Mouse (Mus musculus): ENCODE measurements around the gene Tgoln1. TPM values are rescaled to one million over a fixed set of nuclear protein-coding genes. Genes with fewer than 3 reads are reported as not detected.

The Tgoln1 gene
- polyA plus RNA-seq, 1 experiment: 10.2 TPM

- Histone ChIP-seq H3K79me2 (ENCODE audit: control insufficient read depth, insufficient read depth) (no peaks in the 10 kb centered on the region), H3K27me3 (ENCODE audit: control insufficient read depth, insufficient read depth, insufficient read length) (no peaks in the 10 kb centered on the region), H3K79me3 (ENCODE audit: low read depth) (no peaks in the 10 kb centered on the region), H3K4me3 (ENCODE audit: insufficient read depth, poor library complexity, severe bottlenecking) (no peak overlapping the region), H3ac (ENCODE audit: control insufficient read depth, insufficient read length, low read depth) (no peak overlapping the region), H3K36me3 (ENCODE audit: control insufficient read depth, insufficient read depth) (peaks cover 65% of the 10 kb centered on the region)
- TF ChIP-seq MYOD1 (IDR thresholded peaks at IDR 0.05; ENCODE audit: control insufficient read depth, insufficient read length, low read depth) (no peak), FOSL1 (IDR thresholded peaks at IDR 0.05; ENCODE audit: insufficient read depth, low read length, poor library complexity, severe bottlenecking) (no peak), MAX (IDR thresholded peaks at IDR 0.05) (no peak), USF1 (IDR thresholded peaks at IDR 0.05; ENCODE audit: low read depth) (no peak), CEBPB (IDR thresholded peaks at IDR 0.05; ENCODE audit: low read depth) (no peak)
Observed at GRCm38 (mm10) chr6:72607676-72608075, 9.1 kb downstream of the Tgoln1 start.

GRCm38 (mm10) chr6:72607060-72607459 is 9.7 kb downstream of the Tgoln1 start:
- no peak overlapping the region for H3ac ChIP-seq (ENCODE audit: control insufficient read depth, insufficient read length, low read depth)
- H3K79me2 ChIP-seq (ENCODE audit: control insufficient read depth, insufficient read depth): no peaks in the 10 kb centered on the region
- H3K79me3 ChIP-seq (ENCODE audit: low read depth): no peaks in the 10 kb centered on the region
- H3K27me3 ChIP-seq (ENCODE audit: control insufficient read depth, insufficient read depth, insufficient read length): no peaks in the 10 kb centered on the region
- H3K36me3 ChIP-seq (ENCODE audit: control insufficient read depth, insufficient read depth): peaks cover 65% of the 10 kb centered on the region
- TF ChIP-seq MYOG (IDR thresholded peaks at IDR 0.05; ENCODE audit: control insufficient read depth, extremely low read depth, insufficient read length) (no peak), MAX (IDR thresholded peaks at IDR 0.05) (no peak), MYOD1 (IDR thresholded peaks at IDR 0.05; ENCODE audit: control insufficient read depth, insufficient read length, low read depth) (no peak), CEBPB (IDR thresholded peaks at IDR 0.05; ENCODE audit: low read depth) (no peak), FOSL1 (IDR thresholded peaks at IDR 0.05; ENCODE audit: insufficient read depth, low read length, poor library complexity, severe bottlenecking) (no peak), CTCF (IDR thresholded peaks at IDR 0.05; ENCODE audit: control insufficient read depth, insufficient read depth, insufficient read length) (no peak), USF1 (IDR thresholded peaks at IDR 0.05; ENCODE audit: low read depth) (no peak)
- no peak overlapping the region for H3K4me3 ChIP-seq (ENCODE audit: insufficient read depth, poor library complexity, severe bottlenecking)

- Histone ChIP-seq H3K27me3 (ENCODE audit: control insufficient read depth, insufficient read depth, insufficient read length) (no peaks in the 10 kb centered on the region), H3K4me3 (ENCODE audit: insufficient read depth, poor library complexity, severe bottlenecking) (no peak overlapping the region), H3K36me3 (ENCODE audit: control insufficient read depth, insufficient read depth) (peaks cover 40% of the 10 kb centered on the region), H3ac (ENCODE audit: control insufficient read depth, insufficient read length, low read depth) (no peak overlapping the region), H3K79me2 (ENCODE audit: control insufficient read depth, insufficient read depth) (no peaks in the 10 kb centered on the region), H3K79me3 (ENCODE audit: low read depth) (no peaks in the 10 kb centered on the region)
- TF ChIP-seq CEBPB (IDR thresholded peaks at IDR 0.05; ENCODE audit: low read depth) (no peak), USF1 (IDR thresholded peaks at IDR 0.05; ENCODE audit: low read depth) (no peak), MYOD1 (IDR thresholded peaks at IDR 0.05; ENCODE audit: control insufficient read depth, insufficient read length, low read depth) (no peak), FOSL1 (IDR thresholded peaks at IDR 0.05; ENCODE audit: insufficient read depth, low read length, poor library complexity, severe bottlenecking) (no peak), CTCF (IDR thresholded peaks at IDR 0.05; ENCODE audit: control insufficient read depth, insufficient read depth, insufficient read length) (no peak), MYOG (IDR thresholded peaks at IDR 0.05; ENCODE audit: control insufficient read depth, extremely low read depth, insufficient read length) (no peak), MAX (IDR thresholded peaks at IDR 0.05) (no peak)
Observed at GRCm38 (mm10) chr6:72604066-72604465, 12.7 kb downstream of the Tgoln1 start.

- Histone ChIP-seq H3K79me2 (ENCODE audit: control insufficient read depth, insufficient read depth) (no peaks in the 10 kb centered on the region), H3K79me3 (ENCODE audit: low read depth) (no peaks in the 10 kb centered on the region), H3K36me3 (ENCODE audit: control insufficient read depth, insufficient read depth) (peaks cover 17% of the 10 kb centered on the region), H3K4me3 (ENCODE audit: insufficient read depth, poor library complexity, severe bottlenecking) (no peak overlapping the region), H3ac (ENCODE audit: control insufficient read depth, insufficient read length, low read depth) (no peak overlapping the region), H3K27me3 (ENCODE audit: control insufficient read depth, insufficient read depth, insufficient read length) (no peaks in the 10 kb centered on the region)
- TF ChIP-seq USF1 (IDR thresholded peaks at IDR 0.05; ENCODE audit: low read depth): no peak
- peak; percentile 70 for TF ChIP-seq CTCF (IDR thresholded peaks at IDR 0.05; ENCODE audit: control insufficient read depth, insufficient read depth, insufficient read length)
Observed at GRCm38 (mm10) chr6:72601732-72602131, 15.1 kb downstream of the Tgoln1 start.

- TF ChIP-seq FOSL1 (IDR thresholded peaks at IDR 0.05; ENCODE audit: insufficient read depth, low read length, poor library complexity, severe bottlenecking) (no peak), MAX (IDR thresholded peaks at IDR 0.05) (no peak), MYOD1 (IDR thresholded peaks at IDR 0.05; ENCODE audit: control insufficient read depth, insufficient read length, low read depth) (no peak), MYOG (IDR thresholded peaks at IDR 0.05; ENCODE audit: control insufficient read depth, extremely low read depth, insufficient read length) (no peak), USF1 (IDR thresholded peaks at IDR 0.05; ENCODE audit: low read depth) (no peak), CEBPB (IDR thresholded peaks at IDR 0.05; ENCODE audit: low read depth) (no peak), CTCF (IDR thresholded peaks at IDR 0.05; ENCODE audit: control insufficient read depth, insufficient read depth, insufficient read length) (no peak)
- no peaks in the 10 kb centered on the region for H3K79me2 ChIP-seq (ENCODE audit: control insufficient read depth, insufficient read depth)
- no peak overlapping the region for H3ac ChIP-seq (ENCODE audit: control insufficient read depth, insufficient read length, low read depth)
- H3K79me3 ChIP-seq (ENCODE audit: low read depth): no peaks in the 10 kb centered on the region
- H3K4me3 ChIP-seq (ENCODE audit: insufficient read depth, poor library complexity, severe bottlenecking): no peak overlapping the region
- H3K36me3 ChIP-seq (ENCODE audit: control insufficient read depth, insufficient read depth): peaks cover 8% of the 10 kb centered on the region
- H3K27me3 ChIP-seq (ENCODE audit: control insufficient read depth, insufficient read depth, insufficient read length): no peaks in the 10 kb centered on the region
Observed at GRCm38 (mm10) chr6:72600771-72601170, 16.0 kb downstream of the Tgoln1 start.

- TF ChIP-seq CEBPB (IDR thresholded peaks at IDR 0.05; ENCODE audit: low read depth): no peak
- no peak for TF ChIP-seq CTCF (IDR thresholded peaks at IDR 0.05; ENCODE audit: control insufficient read depth, insufficient read depth, insufficient read length)
- TF ChIP-seq MAX (IDR thresholded peaks at IDR 0.05): no peak
- TF ChIP-seq USF1 (IDR thresholded peaks at IDR 0.05; ENCODE audit: low read depth): no peak
- TF ChIP-seq MYOD1 (IDR thresholded peaks at IDR 0.05; ENCODE audit: control insufficient read depth, insufficient read length, low read depth): no peak
- TF ChIP-seq MYOG (IDR thresholded peaks at IDR 0.05; ENCODE audit: control insufficient read depth, extremely low read depth, insufficient read length): no peak
- no peak for TF ChIP-seq FOSL1 (IDR thresholded peaks at IDR 0.05; ENCODE audit: insufficient read depth, low read length, poor library complexity, severe bottlenecking)
- H3K79me2 ChIP-seq (ENCODE audit: control insufficient read depth, insufficient read depth): no peaks in the 10 kb centered on the region
Observed at GRCm38 (mm10) chr6:72600216-72600615, 16.6 kb downstream of the Tgoln1 start.

More at GRCm38 (mm10) chr6:72600216-72600615, 16.6 kb downstream of the Tgoln1 start:
- Histone ChIP-seq H3K4me3 (ENCODE audit: insufficient read depth, poor library complexity, severe bottlenecking) (no peak overlapping the region), H3K79me3 (ENCODE audit: low read depth) (no peaks in the 10 kb centered on the region), H3K27me3 (ENCODE audit: control insufficient read depth, insufficient read depth, insufficient read length) (no peaks in the 10 kb centered on the region), H3K36me3 (ENCODE audit: control insufficient read depth, insufficient read depth) (peaks cover 5% of the 10 kb centered on the region), H3ac (ENCODE audit: control insufficient read depth, insufficient read length, low read depth) (no peak overlapping the region)
